Mouse (Mus musculus) heart, adult 2 months (tissue): ENCODE results near the gene Olfr1264. TPM values are rescaled to one million over a fixed set of nuclear protein-coding genes. Genes with fewer than 3 reads are reported as not detected.

Experiments used
- DNase-seq, 2 experiments: peaks; one replicate each; pipeline ENCODE4 v3.0.0; 2021
- H3K27ac ChIP-seq: fragments of 200-600 bp; 2 replicates; pipeline ENCODE4 v1.8.1; 2022
- H3K27me3 ChIP-seq: fragments of 200-500 bp; 2 replicates; pipeline ENCODE4 v1.6.1; 2012; ENCODE audit warnings: mild to moderate bottlenecking, low read length, inconsistent platforms, mixed read lengths; ENCODE audit not compliant: control insufficient read depth, insufficient read depth
- H3K36me3 ChIP-seq: fragments of 200-500 bp; 2 replicates; pipeline ENCODE4 v1.6.1; 2012; ENCODE audit warnings: low read length, inconsistent platforms; ENCODE audit not compliant: control insufficient read depth, insufficient read depth
- H3K4me1 ChIP-seq: fragments of 200-500 bp; 2 replicates; pipeline ENCODE4 v1.6.1; 2011; ENCODE audit warnings: low read length; ENCODE audit not compliant: control insufficient read depth, insufficient read depth
- H3K4me3 ChIP-seq: fragments of 200-600 bp; 2 replicates; pipeline ENCODE4 v1.8.1; 2022
- H3K79me2 ChIP-seq: fragments of 200-500 bp; replicated peaks from 2 replicates; pipeline ENCODE4 v1.6.1; 2012; ENCODE audit warnings: mild to moderate bottlenecking, inconsistent platforms, low read length, moderate library complexity, mixed read lengths; ENCODE audit not compliant: control insufficient read depth, insufficient read depth
- H3K9ac ChIP-seq: fragments of 200-500 bp; 2 replicates; pipeline ENCODE4 v1.6.1; 2012; ENCODE audit warnings: low read depth, mild to moderate bottlenecking, control low read depth, inconsistent platforms, low read length, mixed read lengths
- CTCF ChIP-seq: fragments of 200-600 bp; IDR thresholded peaks from 2 replicates; pipeline ENCODE4 v1.8.1; 2022; ENCODE audit warnings: antibody characterized with exemption, mild to moderate bottlenecking, moderate library complexity
- EP300 ChIP-seq: fragments of 200-500 bp; IDR thresholded peaks from 2 replicates; pipeline ENCODE4 v1.6.1; 2011; ENCODE audit warnings: low read depth, low read length, control low read depth; ENCODE audit not compliant: insufficient read depth
- POLR2A ChIP-seq: fragments of 200-500 bp; IDR thresholded peaks from 2 replicates; pipeline ENCODE4 v1.6.1; 2011; ENCODE audit warnings: mild to moderate bottlenecking, low read depth, low read length, control low read depth; ENCODE audit not compliant: insufficient read depth
- WGBS: fragments of 180-500 bp; shearing (Covaris S2); methylation state at CpG from one replicate; pipeline ENCODE4 v1.1.7; 2018; 5-methylcytosine and 5-hydroxymethylcytosine counted together
- intact Hi-C: fragments of 180-260 bp; cut with DNase I; formaldehyde crosslinking; loops from one replicate; pipeline ENCODE4 v1.15.1; 2025
- long read RNA-seq: library from polyadenylated mRNA; stranded (forward); transcript quantifications from one replicate; pipeline ENCODE4 v2.0.0, GENCODE M21; 2021
- polyA plus RNA-seq: library from polyadenylated mRNA; depleted of rRNA; stranded (reverse); fragments of >200 nt; gene quantifications from 2 replicates; pipeline ENCODE4 v1.2.3, GENCODE M21; 2012; rRNA removed
- total RNA-seq, 2 experiments: library from RNA; stranded (reverse); gene quantifications; 2 replicates each; pipeline ENCODE4 v1.2.3; 2021

Gene Olfr1264
- total RNA-seq (not detected), polyA plus RNA-seq (not detected in 2 replicates)
- long read RNA-seq = 0 reads

- Histone ChIP-seq H3K27ac (no peak within 1 kb of the TSS), H3K4me1 (no peaks in the 10 kb centered on the region), H3K79me2 (no peaks in the 10 kb centered on the region), H3K36me3 (no peaks in the 10 kb centered on the region), H3K9ac (no peak within 1 kb of the TSS), H3K4me3 (no peak within 1 kb of the TSS), H3K27me3 (no peaks in the 10 kb centered on the region)
- TF ChIP-seq EP300 (no peak), CTCF (no peak), POLR2A (no peak)
- intact Hi-C loops = no loop called here
- DNase-seq = no peak
- 69% methylated on average over 2 of the region's 2 CpGs for WGBS
Observed at GRCm38 (mm10) chr2:90025477-90025876, at the start of gene Olfr1264. Olfr1264 (minus strand) TSS chr2:90025577.

DNA sequence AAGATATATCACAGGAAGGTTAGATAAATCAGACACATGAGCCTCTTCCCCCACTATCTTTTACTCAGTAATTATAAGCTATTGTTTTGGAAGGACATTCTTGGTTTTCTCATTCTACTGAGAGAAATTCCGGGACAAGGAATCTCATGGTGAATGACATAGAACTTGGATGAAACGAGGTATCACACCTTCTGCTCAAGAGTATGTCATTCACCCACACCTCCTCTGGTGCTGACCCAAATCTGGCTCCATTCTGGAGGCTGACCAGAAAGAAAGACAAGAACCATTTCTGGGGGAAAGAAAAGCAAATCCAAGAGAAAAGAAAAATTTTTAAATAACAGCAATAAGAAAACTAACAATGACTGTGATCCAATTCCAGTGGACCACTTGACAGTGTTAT is 44.7 kb upstream of the Olfr1264 start:
- Histone ChIP-seq H3K27ac (no peak overlapping the region), H3K4me3 (no peak overlapping the region), H3K36me3 (no peaks in the 10 kb centered on the region), H3K79me2 (no peaks in the 10 kb centered on the region), H3K4me1 (no peaks in the 10 kb centered on the region), H3K27me3 (no peaks in the 10 kb centered on the region), H3K9ac (no peak overlapping the region)
- intact Hi-C loops = no loop called here
- no peak for DNase-seq
- WGBS = 57% methylated on average over 2 of the region's 2 CpGs
- TF ChIP-seq EP300 (no peak), CTCF (no peak), POLR2A (no peak)

- no peak within 1 kb of the TSS for H3K4me3 ChIP-seq
- DNase-seq = no peak
- intact Hi-C loops = no loop called here
- H3K4me1 ChIP-seq = no peaks in the 10 kb centered on the region
- H3K36me3 ChIP-seq = no peaks in the 10 kb centered on the region
- no peaks in the 10 kb centered on the region for H3K27me3 ChIP-seq
- no peak for TF ChIP-seq CTCF
- TF ChIP-seq POLR2A = no peak
- TF ChIP-seq EP300 = no peak
- H3K27ac ChIP-seq = no peak within 1 kb of the TSS
- no peaks in the 10 kb centered on the region for H3K79me2 ChIP-seq
- H3K9ac ChIP-seq = no peak within 1 kb of the TSS
Observed at GRCm38 (mm10) chr2:90063494-90063893, 38.1 kb upstream of the Olfr1264 start, which contains the start of gene Olfr140. Olfr140 (minus strand) TSS chr2:90063594.

DNA sequence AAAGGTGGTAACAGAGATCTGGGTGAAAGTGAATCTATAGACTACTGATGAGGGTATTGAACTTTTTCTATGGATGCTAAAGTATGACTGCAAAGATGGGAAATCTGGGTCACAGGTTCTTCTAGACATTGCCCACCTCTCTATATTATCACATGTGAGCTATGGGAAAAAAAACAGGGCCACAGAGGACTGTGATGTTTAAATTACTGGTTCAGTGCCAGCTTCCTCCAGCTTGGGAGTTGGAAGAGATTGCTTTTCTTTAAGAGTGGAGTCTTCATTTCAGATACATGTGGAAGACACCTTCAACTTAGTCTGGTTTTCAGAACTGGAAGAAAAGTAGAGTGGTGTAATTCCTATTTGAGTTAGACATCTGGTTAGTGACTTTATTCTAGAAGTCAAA is 9.7 kb upstream of the Olfr1264 start, which contains the start of gene Olfr1265:
Gene Olfr1265, plus strand, starts transcription at position 301 of the 400 bp plus-strand sequence.
- Histone ChIP-seq H3K79me2 (no peaks in the 10 kb centered on the region), H3K36me3 (no peaks in the 10 kb centered on the region), H3K27me3 (no peaks in the 10 kb centered on the region), H3K4me3 (no peak within 1 kb of the TSS), H3K27ac (no peak within 1 kb of the TSS), H3K4me1 (no peaks in the 10 kb centered on the region), H3K9ac (no peak within 1 kb of the TSS)
- intact Hi-C loops = no loop called here
- DNase-seq = no peak
- TF ChIP-seq EP300 (no peak), POLR2A (no peak), CTCF (no peak)

DNA sequence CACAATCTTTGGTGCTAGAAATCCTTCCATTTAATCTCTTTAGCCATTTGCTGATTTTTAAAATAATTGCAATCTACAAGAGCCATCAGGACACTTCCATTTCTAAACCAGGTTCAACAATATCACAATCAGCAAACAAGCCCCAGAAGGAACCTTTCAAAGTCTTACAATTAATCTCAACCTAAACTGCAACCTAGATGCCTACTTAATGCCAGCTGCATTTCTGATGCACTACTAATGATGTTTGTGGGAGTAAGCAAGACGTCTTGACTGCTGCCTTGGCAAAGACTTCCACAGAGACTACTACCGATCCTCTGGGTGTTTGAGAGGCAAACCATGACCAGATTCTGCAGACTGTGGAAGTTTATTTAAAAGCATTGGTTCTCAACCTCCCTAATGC is 13.5 kb downstream of the Olfr1264 start, which contains the start of gene Olfr1263:
Gene Olfr1263, plus strand, starts transcription at position 301 of the 400 bp plus-strand sequence.
- Histone ChIP-seq H3K9ac (no peak within 1 kb of the TSS), H3K4me3 (no peak within 1 kb of the TSS), H3K27me3 (no peaks in the 10 kb centered on the region), H3K27ac (no peak within 1 kb of the TSS), H3K79me2 (no peaks in the 10 kb centered on the region), H3K36me3 (no peaks in the 10 kb centered on the region), H3K4me1 (no peaks in the 10 kb centered on the region)
- intact Hi-C loops = no loop called here
- WGBS = 84% methylated on average over 2 of the region's 2 CpGs
- no peak for DNase-seq
- TF ChIP-seq CTCF (no peak), POLR2A (no peak), EP300 (no peak)

DNA sequence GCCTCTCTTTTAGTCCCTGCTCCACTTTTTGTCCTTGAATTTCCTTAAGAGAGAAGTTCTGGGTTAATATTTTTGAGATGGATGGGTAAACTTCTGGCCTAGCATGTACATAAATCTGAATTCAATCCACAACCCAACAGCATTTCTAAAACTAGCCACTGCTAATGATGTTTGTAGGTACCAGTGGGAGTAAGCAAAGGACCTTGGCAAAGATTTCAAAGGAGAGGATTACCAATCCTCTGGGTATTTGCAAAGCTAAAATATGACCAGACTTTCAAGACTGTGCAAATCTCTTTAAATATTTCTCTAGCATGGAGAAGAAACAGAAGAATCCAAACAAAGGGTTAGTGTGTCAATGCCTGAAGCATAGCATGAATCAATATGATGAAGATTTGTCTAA is 25.5 kb downstream of the Olfr1264 start, which contains the start of gene Olfr1262:
Gene Olfr1262, plus strand, starts transcription at position 301 of the 400 bp plus-strand sequence.
- H3K4me3 ChIP-seq = no peak within 1 kb of the TSS
- no peak within 1 kb of the TSS for H3K9ac ChIP-seq
- intact Hi-C loops = no loop called here
- no peaks in the 10 kb centered on the region for H3K4me1 ChIP-seq
- H3K79me2 ChIP-seq = no peaks in the 10 kb centered on the region
- no peaks in the 10 kb centered on the region for H3K27me3 ChIP-seq
- no peak for DNase-seq
- no peak within 1 kb of the TSS for H3K27ac ChIP-seq
- no peaks in the 10 kb centered on the region for H3K36me3 ChIP-seq
- no peak for TF ChIP-seq CTCF
- no peak for TF ChIP-seq EP300
- TF ChIP-seq POLR2A = no peak
